Mouse (Mus musculus): ENCODE data around the gene Nefh.

- TF ChIP-seq CTCF (IDR thresholded peaks at IDR 0.05; ENCODE audit: extremely low read depth, insufficient read depth, low read length) (no peak), POLR2A (IDR thresholded peaks at IDR 0.05; ENCODE audit: extremely low read depth, insufficient read depth, low read length) (no peak)
Measured at GRCm38 (mm10) chr11:4966325-4966724, 18.5 kb upstream of the Nefh start.

All from cortical plate, adult 2 months (tissue).